Mouse (Mus musculus): ENCODE measurements around the gene Slc25a27.

Gene Slc25a27

GRCm38 (mm10) chr17:43646925-43647324 lies 20.1 kb downstream of the Slc25a27 start:
- DNase-seq (ENCODE audit: low spot score in 2 of 2) = no peak

- DNase-seq (ENCODE audit: low spot score in 2 of 2) = no peak
These were observed 21.9 kb downstream of the Slc25a27 start for GRCm38 (mm10) chr17:43645136-43645535.

GRCm38 (mm10) chr17:43644375-43644774 lies 22.6 kb downstream of the Slc25a27 start:
- no peak for DNase-seq (ENCODE audit: low spot score in 2 of 2)

GRCm38 (mm10) chr17:43643191-43643590 lies 23.8 kb downstream of the Slc25a27 start:
- no peak for DNase-seq (ENCODE audit: low spot score in 2 of 2)

- DNase-seq (ENCODE audit: low spot score in 2 of 2) = no peak
These were observed 26.2 kb downstream of the Slc25a27 start for GRCm38 (mm10) chr17:43640825-43641224.

GRCm38 (mm10) chr17:43637146-43637545 lies 29.9 kb downstream of the Slc25a27 start:
- DNase-seq (ENCODE audit: low spot score in 2 of 2) = no peak

GRCm38 (mm10) chr17:43630427-43630760 lies 36.6 kb downstream of the Slc25a27 start:
- no peak for DNase-seq (ENCODE audit: low spot score in 2 of 2)

- no peak for DNase-seq (ENCODE audit: low spot score in 2 of 2)
These were observed 37.3 kb downstream of the Slc25a27 start, which contains the start of gene Tdrd6 for GRCm38 (mm10) chr17:43629496-43630426. Gene Tdrd6, minus strand, starts transcription at chr17:43630299.

GRCm38 (mm10) chr17:43629026-43629495 lies 38.0 kb downstream of the Slc25a27 start:
- no peak for DNase-seq (ENCODE audit: low spot score in 2 of 2)

- DNase-seq (ENCODE audit: low spot score in 2 of 2) = no peak
These were observed 38.8 kb downstream of the Slc25a27 start for GRCm38 (mm10) chr17:43628246-43628645.

- DNase-seq (ENCODE audit: low spot score in 2 of 2) = no peak
These were observed 44.9 kb downstream of the Slc25a27 start for GRCm38 (mm10) chr17:43622076-43622475.

- DNase-seq (ENCODE audit: low spot score in 2 of 2) = no peak
These were observed 47.9 kb downstream of the Slc25a27 start for GRCm38 (mm10) chr17:43619156-43619555.

- no peak for DNase-seq (ENCODE audit: low spot score in 2 of 2)
These were observed 54.8 kb downstream of the Slc25a27 start for GRCm38 (mm10) chr17:43612221-43612620.

GRCm38 (mm10) chr17:43611586-43611985 lies 55.4 kb downstream of the Slc25a27 start:
- DNase-seq (ENCODE audit: low spot score in 2 of 2) = peak in 1 of 2 experiments; percentile 63

GRCm38 (mm10) chr17:43606704-43607103 lies 60.3 kb downstream of the Slc25a27 start:
- peak; percentile 66 to 90 for DNase-seq (ENCODE audit: low spot score in 2 of 2)

- no peak for DNase-seq (ENCODE audit: low spot score in 2 of 2)
These were observed 68.3 kb downstream of the Slc25a27 start for GRCm38 (mm10) chr17:43598706-43599105.

- DNase-seq (ENCODE audit: low spot score in 2 of 2) = no peak
These were observed 69.3 kb downstream of the Slc25a27 start for GRCm38 (mm10) chr17:43597742-43598141.

GRCm38 (mm10) chr17:43592296-43593291 lies 74.4 kb downstream of the Slc25a27 start:
- no peak for DNase-seq (ENCODE audit: low spot score in 2 of 2)
